Mouse (Mus musculus) midbrain, postnatal 0 days (tissue): ENCODE results near the gene Rbbp8nl. TPM values are rescaled to one million over a fixed set of nuclear protein-coding genes. Genes with fewer than 3 reads are reported as not detected.

ENCODE experiments used
- ATAC-seq: fragments of 200-750 bp; cut with Nextera tagmentation; 2 replicates; pipeline ENCODE4 v1.8.0; 2017; ENCODE audit warnings: moderate number of reproducible peaks, mild to moderate bottlenecking, moderate TSS enrichment, moderate library complexity; ENCODE audit not compliant: low FRiP score
- DNase-seq: peaks from one replicate; pipeline ENCODE4 v3.0.0-alpha.2; 2015; ENCODE audit warnings: low spot score
- H3K27ac ChIP-seq: fragments of 300-500 bp; sonication (generic); 2 replicates; pipeline ENCODE4 v1.5.1; 2014; ENCODE audit warnings: low read depth, mild to moderate bottlenecking, low read length, mixed read lengths
- H3K27me3 ChIP-seq: fragments of 300-500 bp; sonication (generic); 2 replicates; pipeline ENCODE4 v1.6.1; 2014; ENCODE audit warnings: low read length, control low read depth, mixed read lengths; ENCODE audit not compliant: insufficient read depth
- H3K36me3 ChIP-seq: fragments of 300-500 bp; sonication (generic); 2 replicates; pipeline ENCODE4 v1.6.1; 2014; ENCODE audit warnings: low read length, control low read depth, mixed read lengths; ENCODE audit not compliant: insufficient read depth
- H3K4me1 ChIP-seq: fragments of 300-500 bp; sonication (generic); 2 replicates; pipeline ENCODE4 v1.6.1; 2014; ENCODE audit warnings: mild to moderate bottlenecking, control low read depth, antibody characterized with exemption, low read length, mixed read lengths; ENCODE audit not compliant: insufficient read depth
- H3K4me2 ChIP-seq: fragments of 300-500 bp; sonication (generic); 2 replicates; pipeline ENCODE4 v1.6.1; 2014; ENCODE audit warnings: low read depth, mild to moderate bottlenecking, low read length, mixed read lengths; ENCODE audit not compliant: poor library complexity, severe bottlenecking
- H3K4me3 ChIP-seq: fragments of 300-500 bp; sonication (generic); 2 replicates; pipeline ENCODE4 v1.5.1; 2014; ENCODE audit warnings: low read depth, mild to moderate bottlenecking, low read length, moderate library complexity
- H3K9ac ChIP-seq: fragments of 300-500 bp; sonication (generic); replicated peaks from 2 replicates; pipeline ENCODE4 v1.6.1; 2014; ENCODE audit warnings: mild to moderate bottlenecking, low read length, moderate library complexity, mixed read lengths; ENCODE audit not compliant: poor library complexity, severe bottlenecking
- H3K9me3 ChIP-seq: fragments of 300-500 bp; sonication (generic); 2 replicates; pipeline ENCODE4 v1.6.1; 2016; ENCODE audit warnings: low read length, control low read depth
- CTCF ChIP-seq: IDR thresholded peaks from 2 replicates; pipeline ENCODE4 v1.5.1; 2016; ENCODE audit warnings: antibody characterized with exemption, mild to moderate bottlenecking
- WGBS: fragments of 180-500 bp; shearing (Covaris S2); extraction: QIAGEN DNeasy Blood & Tissue Kit; methylation state at CpG from one replicate; pipeline ENCODE4 v1.1.7; 2014; 5-methylcytosine and 5-hydroxymethylcytosine counted together
- polyA plus RNA-seq: library from polyadenylated mRNA; unstranded; fragments of >200 nt; fragmentation: Nextera tagmentation; extraction: Ambion mirVana; gene quantifications from 2 replicates; pipeline ENCODE4 v1.2.1, GENCODE M21; 2015
- total RNA-seq: library from RNA; depleted of rRNA; stranded (reverse); fragments of >200 nt; gene quantifications from 2 replicates; pipeline ENCODE4 v1.2.3, GENCODE M21; 2014

Rbbp8nl gene
- total and polyA plus RNA-seq, 2 experiments from 2014 or later = not detected

DNA sequence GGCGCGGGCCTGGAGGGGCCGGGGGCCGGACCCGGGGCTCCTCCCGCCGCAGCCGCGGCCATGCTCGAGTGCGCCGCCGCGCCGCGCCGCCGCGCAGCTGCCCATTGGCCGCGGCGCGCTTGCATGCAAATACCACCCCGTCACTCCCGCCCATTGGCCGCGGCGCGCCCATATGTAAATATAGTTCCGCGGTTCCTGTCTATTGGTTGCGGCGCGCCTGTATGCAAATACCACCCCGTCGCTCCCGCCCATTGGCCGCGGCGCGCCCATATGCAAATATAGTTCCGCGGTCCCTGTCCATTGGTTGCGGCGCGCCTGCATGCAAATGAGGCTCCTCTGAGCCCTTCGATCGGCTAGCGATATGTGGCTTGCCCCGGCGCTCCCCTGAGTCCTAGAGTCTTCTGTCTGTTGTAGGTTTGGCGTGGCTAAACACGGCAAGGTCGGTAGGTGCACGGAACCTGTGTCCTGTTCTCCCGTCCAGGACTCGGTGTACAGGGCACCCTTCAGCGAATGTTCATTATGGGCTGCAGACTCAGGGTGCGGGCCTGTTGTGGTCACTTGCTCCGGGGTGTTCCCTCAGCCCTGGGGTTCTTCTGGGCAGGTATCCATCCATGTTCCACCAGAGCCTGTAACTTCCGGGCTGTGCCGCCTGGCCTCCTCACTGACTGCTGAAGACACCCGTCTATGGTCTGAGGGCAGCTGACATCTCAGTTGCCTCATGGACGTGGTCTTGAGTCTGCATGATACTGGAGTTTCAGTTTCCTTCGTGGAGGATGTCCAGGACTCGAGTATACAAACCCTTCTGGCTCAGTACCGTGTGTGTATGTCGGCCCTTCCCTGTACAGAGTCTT, 16.1 kb downstream of the Rbbp8nl start, which contains the start of gene Cables2:
TSS of gene Cables2 (minus strand) at position 103 of the 851 bp plus-strand sequence.
- peak; percentile 98 for DNase-seq
- H3K36me3 ChIP-seq = peaks cover 11% of the 10 kb centered on the region; the same call in 1 of the 2 replicates
- peak; percentile 97 for ATAC-seq
- H3K27me3 ChIP-seq = no peaks in the 10 kb centered on the region
- peak within 1 kb of the TSS; percentile 81 for H3K4me3 ChIP-seq
- peak within 1 kb of the TSS; percentile 89 for H3K4me2 ChIP-seq
- peak within 1 kb of the TSS; percentile 90 for H3K9ac ChIP-seq
- 7% methylated on average over 61 of the region's 68 CpGs for WGBS
- H3K4me1 ChIP-seq = peaks cover 13% of the 10 kb centered on the region; the same call in 1 of the 2 replicates
- H3K9me3 ChIP-seq = no peaks in the 10 kb centered on the region
- H3K27ac ChIP-seq = peak within 1 kb of the TSS; percentile 55
- TF ChIP-seq CTCF = no peak

DNA sequence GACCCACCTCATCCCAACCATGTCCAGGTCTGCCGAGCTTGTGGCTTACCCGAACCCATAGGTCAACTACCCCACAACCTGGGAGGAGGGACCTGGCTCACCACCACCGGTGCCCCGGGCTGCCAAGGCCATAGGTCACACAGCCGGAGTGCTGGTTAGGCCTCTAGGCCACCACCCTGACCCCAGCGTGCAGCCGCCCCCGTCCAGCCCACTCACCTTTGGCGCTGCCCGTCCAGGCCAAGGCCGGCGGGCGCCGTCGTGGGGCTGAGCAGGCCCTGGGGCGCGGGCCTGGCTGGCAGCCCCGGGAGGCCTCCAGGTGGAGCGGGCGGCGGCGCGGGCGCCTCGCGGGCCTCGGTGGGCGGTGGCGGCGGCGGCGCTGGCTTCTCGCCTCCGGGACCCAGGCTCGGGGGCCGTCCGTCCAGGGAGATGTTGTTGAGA, 16.8 kb downstream of the Rbbp8nl start:
- H3K27me3 ChIP-seq = no peaks in the 10 kb centered on the region
- DNase-seq (no peak), ATAC-seq (peak; percentile 36)
- under 1% methylated on average over 31 of the region's 37 CpGs for WGBS
- peak overlapping the region; percentile 89 for H3K4me2 ChIP-seq
- H3K27ac ChIP-seq = peak overlapping the region; percentile 55
- TF ChIP-seq CTCF = no peak
- H3K9ac ChIP-seq = peak overlapping the region; percentile 90
- peaks cover 13% of the 10 kb centered on the region; the same call in 1 of the 2 replicates for H3K4me1 ChIP-seq
- H3K9me3 ChIP-seq = no peaks in the 10 kb centered on the region
- H3K4me3 ChIP-seq = peak overlapping the region; percentile 81
- peaks cover 16% of the 10 kb centered on the region; the same call in 1 of the 2 replicates for H3K36me3 ChIP-seq

DNA sequence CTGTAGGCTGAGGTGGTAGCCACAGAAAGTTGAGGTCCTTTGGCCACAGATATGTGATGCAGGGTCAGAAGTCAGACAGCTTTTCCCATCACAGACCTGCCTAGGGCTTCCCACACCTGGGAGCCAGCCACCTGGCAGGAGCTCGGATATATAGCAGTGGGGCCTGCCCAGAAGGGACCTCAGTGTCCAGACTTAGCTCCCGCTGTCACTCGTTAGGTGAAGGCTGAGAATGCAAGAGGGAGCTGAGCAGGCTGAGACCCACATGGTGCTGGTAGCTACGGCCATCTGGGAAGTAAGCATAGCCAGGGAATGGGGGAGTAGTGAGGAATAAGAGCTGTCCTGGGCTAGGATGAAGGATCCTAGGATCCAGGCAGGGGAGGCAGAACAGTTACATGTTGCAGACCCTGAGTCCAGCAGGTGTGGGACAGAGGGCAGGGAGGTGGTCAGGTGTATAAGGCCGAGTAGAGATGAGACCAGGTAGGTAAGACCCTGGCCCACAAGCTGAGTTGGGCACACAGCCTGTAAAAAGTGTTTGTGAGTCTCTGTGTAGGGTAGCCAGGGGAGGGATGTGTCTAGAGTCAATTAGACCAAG, 17.8 kb downstream of the Rbbp8nl start:
- no peak overlapping the region for H3K27ac ChIP-seq
- peak overlapping the region; percentile 89 for H3K4me2 ChIP-seq
- H3K4me1 ChIP-seq = peaks cover 13% of the 10 kb centered on the region; the same call in 1 of the 2 replicates
- no peaks in the 10 kb centered on the region for H3K9me3 ChIP-seq
- peak overlapping the region; percentile 90 for H3K9ac ChIP-seq
- WGBS = 70% methylated on average over 5 of the region's 5 CpGs
- no peak for TF ChIP-seq CTCF
- no peaks in the 10 kb centered on the region for H3K27me3 ChIP-seq
- no peak for ATAC-seq
- DNase-seq = no peak
- H3K36me3 ChIP-seq = peaks cover 21% of the 10 kb centered on the region; the same call in 1 of the 2 replicates
- H3K4me3 ChIP-seq = peak overlapping the region; percentile 81

DNA sequence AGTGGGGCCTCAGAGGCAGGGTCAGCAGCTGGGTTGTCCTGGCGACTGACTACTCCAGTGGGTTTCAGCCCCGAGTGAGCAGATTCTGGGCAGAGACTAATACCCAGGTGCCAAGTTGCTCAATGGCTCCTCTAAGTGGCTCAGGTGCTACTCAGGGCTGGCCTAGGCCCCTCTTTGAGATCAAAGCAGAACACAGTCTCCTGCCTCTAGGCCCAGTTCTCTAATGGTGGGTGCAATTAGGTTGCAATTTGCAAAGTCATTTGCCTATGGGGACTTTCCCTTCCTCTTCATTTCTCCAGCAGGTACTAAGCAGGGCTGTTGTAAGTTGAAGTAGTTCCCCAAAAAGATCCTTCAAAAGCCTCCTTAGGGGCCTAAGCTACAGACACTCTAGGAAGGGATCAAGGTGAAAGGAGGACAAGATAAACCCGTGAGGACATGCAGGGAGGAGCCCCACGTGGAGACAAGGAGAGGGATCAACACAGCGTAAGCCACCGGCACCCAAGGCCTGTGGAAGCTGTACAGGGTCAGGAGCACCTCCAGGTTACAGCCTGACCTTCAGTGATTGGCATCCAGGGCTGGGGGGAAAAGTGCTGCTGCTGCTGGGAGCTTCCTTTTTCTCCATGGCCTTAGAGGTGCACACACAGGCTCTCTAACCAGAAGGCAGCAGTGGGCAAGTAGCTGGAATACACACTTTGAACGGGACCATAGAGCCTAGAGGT, 19.0 kb downstream of the Rbbp8nl start:
- no peaks in the 10 kb centered on the region for H3K27me3 ChIP-seq
- ATAC-seq (no peak), DNase-seq (no peak)
- no peak overlapping the region for H3K27ac ChIP-seq
- peaks cover 13% of the 10 kb centered on the region; the same call in 1 of the 2 replicates for H3K4me1 ChIP-seq
- H3K36me3 ChIP-seq = peaks cover 29% of the 10 kb centered on the region; the same call in 1 of the 2 replicates
- no peak overlapping the region for H3K4me3 ChIP-seq
- TF ChIP-seq CTCF = no peak
- no peak overlapping the region for H3K4me2 ChIP-seq
- 74% methylated on average over 7 of the region's 7 CpGs for WGBS
- no peaks in the 10 kb centered on the region for H3K9me3 ChIP-seq
- peak overlapping the region; percentile 42 for H3K9ac ChIP-seq

DNA sequence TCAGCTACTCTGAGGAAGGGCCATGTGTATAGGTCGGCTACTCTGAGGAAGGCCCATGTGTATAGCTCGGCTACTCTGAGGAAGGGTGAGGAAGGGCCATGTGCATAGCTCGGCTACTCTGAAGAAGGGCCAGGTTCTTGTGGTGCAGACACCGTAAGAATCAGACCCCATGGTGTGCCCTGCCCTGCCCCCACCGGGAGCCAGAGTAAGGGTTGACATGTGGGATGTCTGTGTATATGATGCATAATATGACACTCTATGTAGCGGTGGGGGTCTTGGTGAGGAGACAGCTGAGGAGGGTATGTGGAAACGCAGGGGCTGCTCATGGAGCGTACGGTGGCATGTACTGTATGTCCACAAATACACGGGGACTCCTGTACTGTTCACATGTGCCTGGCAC, 20.4 kb downstream of the Rbbp8nl start:
- Histone ChIP-seq H3K4me2 (no peak overlapping the region), H3K27me3 (no peaks in the 10 kb centered on the region), H3K9me3 (no peaks in the 10 kb centered on the region), H3K4me1 (peaks cover 13% of the 10 kb centered on the region; the same call in 1 of the 2 replicates), H3K4me3 (no peak overlapping the region), H3K9ac (no peak overlapping the region), H3K27ac (no peak overlapping the region), H3K36me3 (peaks cover 30% of the 10 kb centered on the region; the same call in 1 of the 2 replicates)
- WGBS = 91% methylated on average over 10 of the region's 10 CpGs
- DNase-seq (no peak), ATAC-seq (no peak)
- no peak for TF ChIP-seq CTCF
